Mouse (Mus musculus) Patski (cell line): ENCODE measurements at regions not wholly inside any gene's neighbourhood (a gene's known extent, or its start where the extent isn't known, plus 50 kb on each side); places are given as distances from the start of the nearest gene placed in this dataset.

Source experiments
- ATAC-seq: fragments of 100-300 bp; one replicate; pipeline ENCODE4 v1.8.0; 2021
- CTCF ChIA-PET: fragments of 350-600 bp; sonication (Branson Sonifier 250); formaldehyde crosslinking; loops from one replicate; lab custom pipeline; 2022; ENCODE audit warnings: inconsistent platforms; lab: Charles Lee
- POLR2A ChIA-PET: fragments of 350-600 bp; sonication (Branson Sonifier 250); formaldehyde crosslinking; loops from one replicate; lab custom pipeline; 2022; ENCODE audit warnings: antibody characterized with exemption, inconsistent platforms; lab: Charles Lee
- DNase-seq: peaks from one replicate; pipeline ENCODE4 v3.0.0-alpha.2; 2011; ENCODE audit warnings: low read depth, low spot score
- H3K27me3 ChIP-seq: fragments of 371-371 bp; one replicate; pipeline ENCODE4 v1.5.1; 2021
- CTCF ChIP-seq: fragments of 100-300 bp; IDR thresholded peaks from one replicate; pipeline ENCODE4 v1.5.1; 2021
- in situ Hi-C: fragments of 300-500 bp; cut with MboI; formaldehyde crosslinking; loops from 3 replicates; pipeline ENCODE4 v1.11.1; 2018; ENCODE audit warnings: low pct_unique_long_range_greater_than_20kb, mixed read lengths

DNA sequence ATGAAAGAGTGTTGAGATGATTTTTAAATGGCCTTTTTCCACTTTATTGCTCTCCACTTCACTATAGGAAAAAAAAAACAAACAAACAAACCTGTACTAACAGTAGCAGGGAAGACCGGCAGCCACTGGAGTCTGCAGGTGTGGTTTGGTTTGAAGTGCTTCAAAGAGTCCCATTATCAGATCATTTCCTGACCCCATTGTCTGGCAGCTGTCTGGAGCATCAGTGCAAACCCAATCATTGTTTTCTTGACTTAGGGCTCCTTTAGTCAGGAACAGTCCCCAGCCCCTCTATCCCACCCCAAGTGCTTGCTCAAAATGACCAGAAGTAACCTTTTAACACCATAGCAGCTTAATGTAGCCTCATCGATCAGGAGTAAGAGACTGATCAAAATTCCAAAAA lies 77.4 kb upstream of the Naf1 start:
- POLR2A ChIA-PET: no interaction called here
- in situ Hi-C loops: no loop called here
- H3K27me3 ChIP-seq: peaks cover 9% of the 10 kb centered on the region
- DNase-seq: no peak
- CTCF ChIA-PET: no interaction called here
- no peak for TF ChIP-seq CTCF
- no peak for ATAC-seq

DNA sequence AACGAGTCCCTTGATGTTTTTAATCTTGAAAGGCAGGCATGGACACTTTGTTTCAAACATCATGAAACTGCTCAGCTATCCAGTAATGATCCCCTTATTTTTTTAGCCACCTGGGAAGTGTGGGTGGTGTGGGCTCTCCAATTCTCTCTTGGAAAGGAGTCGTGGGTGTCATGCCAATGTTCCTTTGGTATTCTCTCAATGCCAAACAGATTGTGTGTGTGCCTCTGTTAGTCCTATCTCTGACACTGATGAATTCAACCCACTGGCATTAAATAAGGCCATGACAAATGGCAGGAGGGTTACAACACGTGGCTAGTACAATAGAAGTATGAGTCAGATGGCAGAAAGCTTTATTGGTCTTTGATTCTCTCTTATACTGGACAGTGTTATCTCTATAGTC lies 74.0 kb upstream of the Naf1 start:
- DNase-seq (no peak), ATAC-seq (no peak)
- CTCF ChIA-PET: interaction anchor here (1.3 kb wide), 1 partner anchor 14 kb away, joined by 3 read pairs; no protein-coding TSS in a partner anchor
- peaks cover 2% of the 10 kb centered on the region for H3K27me3 ChIP-seq
- POLR2A ChIA-PET: no interaction called here
- TF ChIP-seq CTCF: no peak
- in situ Hi-C loops: no loop called here
